Mouse (Mus musculus) heart, adult 9 months (tissue): ENCODE data around the gene Gh.

ENCODE experiments used
- DNase-seq, 2 experiments: peaks; one replicate each; pipeline ENCODE4 v3.0.0; 2022; ENCODE audit warnings: low spot score in 2 of 2

Gene Gh

GRCm38 (mm10) chr11:106308162-106308561 lies 6.5 kb upstream of the Gh start:
- DNase-seq = no peak

- no peak for DNase-seq
These were observed 5.8 kb upstream of the Gh start for GRCm38 (mm10) chr11:106307432-106307831.

GRCm38 (mm10) chr11:106306758-106307157 lies 5.1 kb upstream of the Gh start:
- DNase-seq = no peak

- DNase-seq = no peak
These were observed 4.4 kb upstream of the Gh start for GRCm38 (mm10) chr11:106306065-106306385.

- DNase-seq = peak in 1 of 2 experiments; percentile 30
These were observed 3.8 kb upstream of the Gh start for GRCm38 (mm10) chr11:106305348-106306064.

GRCm38 (mm10) chr11:106302634-106303033 lies 969 bp upstream of the Gh start:
- peak in 1 of 2 experiments; percentile 22 for DNase-seq

- no peak for DNase-seq
These were observed 9.8 kb downstream of the Gh start for GRCm38 (mm10) chr11:106291861-106292260.

GRCm38 (mm10) chr11:106290376-106290775 lies 11.3 kb downstream of the Gh start:
- no peak for DNase-seq

GRCm38 (mm10) chr11:106289369-106289768 lies 12.3 kb downstream of the Gh start:
- DNase-seq = peak; percentile 45 to 51

GRCm38 (mm10) chr11:106286987-106287386 lies 14.7 kb downstream of the Gh start:
- no peak for DNase-seq

- no peak for DNase-seq
These were observed 15.5 kb downstream of the Gh start for GRCm38 (mm10) chr11:106286206-106286605.

GRCm38 (mm10) chr11:106284126-106284525 lies 17.5 kb downstream of the Gh start:
- DNase-seq = no peak

GRCm38 (mm10) chr11:106283371-106283770 lies 18.3 kb downstream of the Gh start:
- no peak for DNase-seq

GRCm38 (mm10) chr11:106282452-106282851 lies 19.2 kb downstream of the Gh start:
- DNase-seq = no peak

GRCm38 (mm10) chr11:106276454-106276853 lies 25.2 kb downstream of the Gh start, which contains the start of gene Tcam1:
Tcam1 (plus strand) TSS chr11:106276672.
- DNase-seq = peak; percentile 87 to 91

GRCm38 (mm10) chr11:106274971-106275411 lies 26.7 kb downstream of the Gh start:
- no peak for DNase-seq

GRCm38 (mm10) chr11:106274374-106274773 lies 27.3 kb downstream of the Gh start:
- DNase-seq = no peak

- DNase-seq = no peak
These were observed 27.9 kb downstream of the Gh start for GRCm38 (mm10) chr11:106273811-106274210.

- DNase-seq = no peak
These were observed 28.4 kb downstream of the Gh start for GRCm38 (mm10) chr11:106273311-106273684.

- peak; percentile 100 for DNase-seq
These were observed 28.9 kb downstream of the Gh start, which contains the start of gene Smarcd2 for GRCm38 (mm10) chr11:106272644-106273310. Smarcd2 (minus strand) TSS chr11:106272972.

- DNase-seq = peak in 1 of 2 experiments; percentile 34
These were observed 29.6 kb downstream of the Gh start for GRCm38 (mm10) chr11:106271794-106272643.

GRCm38 (mm10) chr11:106271131-106271793 lies 30.4 kb downstream of the Gh start:
- peak in 1 of 2 experiments; percentile 24 for DNase-seq
